Mouse (Mus musculus) cerebellum, adult 2 months (tissue): Measurements from ENCODE around the gene Rcor1.
A peak's percentile ranks its signal among the peaks of the same experiment; 100 is the strongest.

Source experiments
- CTCF ChIP-seq: fragments of 200-500 bp; IDR thresholded peaks from 2 replicates; pipeline ENCODE4 v1.5.1; 2011; ENCODE audit warnings: low read depth, mild to moderate bottlenecking, control low read depth, low read length, moderate library complexity, borderline replicate concordance; ENCODE audit not compliant: insufficient read depth
- POLR2A ChIP-seq: fragments of 200-500 bp; IDR thresholded peaks from 2 replicates; pipeline ENCODE4 v1.6.1; 2011; ENCODE audit warnings: low read length, control low read depth, borderline replicate concordance; ENCODE audit not compliant: insufficient read depth

DNA sequence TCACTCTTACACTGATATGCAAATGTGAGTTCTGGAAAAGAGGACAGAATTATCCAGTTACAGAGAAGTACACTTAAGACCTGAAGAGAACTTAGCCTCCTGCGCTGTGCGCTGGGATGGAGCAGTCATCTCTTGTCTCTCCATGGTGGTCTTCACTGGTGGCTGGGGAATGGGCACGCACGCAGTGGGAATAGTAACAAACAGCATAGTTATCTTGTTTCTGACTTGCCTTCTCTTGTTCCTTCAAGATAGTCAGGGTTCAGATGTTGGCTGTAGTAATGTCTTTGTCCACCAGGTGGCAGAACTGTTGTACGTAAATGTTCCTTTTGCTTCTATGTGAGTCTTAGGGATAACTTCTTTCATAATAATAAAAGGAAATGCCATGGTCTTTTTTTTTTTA is 49.0 kb downstream of the Rcor1 start:
- TF ChIP-seq CTCF, result peak; percentile 45
- TF ChIP-seq POLR2A, result no peak
